Mouse (Mus musculus): ENCODE results near the gene Col8a1. TPM values are rescaled to one million over a fixed set of nuclear protein-coding genes. Genes with fewer than 3 reads are reported as not detected.

Gene Col8a1
- polyA plus RNA-seq, 1 experiment from 2014 or later: 2.5 TPM

Other genes with a start within 250 kb of the Col8a1 start
- gene Cmss1, start 147.9 kb downstream of the Col8a1 start, polyA plus RNA-seq (2014; fragmentation: Nextera tagmentation; extraction: Ambion mirVana): 55.9 and 59.0 TPM in 2 replicates

Data from embryonic facial prominence, embryonic 11.5 days (tissue).